Mouse (Mus musculus) intestine, embryonic 15.5 days (tissue): Measurements from ENCODE around the gene Slc18a3. TPM values are rescaled to one million over a fixed set of nuclear protein-coding genes. Genes with fewer than 3 reads are reported as not detected.
A peak's percentile ranks its signal among the peaks of the same experiment; 100 is the strongest.

Experiments
- ATAC-seq: fragments of 200-750 bp; cut with Nextera tagmentation; 2 replicates; pipeline ENCODE4 v1.8.0; 2017; ENCODE audit warnings: moderate TSS enrichment, moderate library complexity
- H3K27ac ChIP-seq: fragments of 300-500 bp; sonication (generic); 2 replicates; pipeline ENCODE4 v1.5.1; 2015; ENCODE audit warnings: mild to moderate bottlenecking, inconsistent platforms
- H3K27me3 ChIP-seq: fragments of 300-500 bp; sonication (generic); replicated peaks from 2 replicates; pipeline ENCODE4 v1.6.1; 2015; ENCODE audit warnings: inconsistent platforms
- H3K36me3 ChIP-seq: fragments of 300-500 bp; sonication (generic); 2 replicates; pipeline ENCODE4 v1.6.1; 2015; ENCODE audit warnings: inconsistent platforms
- H3K4me1 ChIP-seq: fragments of 300-500 bp; sonication (generic); replicated peaks from 2 replicates; pipeline ENCODE4 v1.6.1; 2015; ENCODE audit warnings: inconsistent platforms
- H3K4me2 ChIP-seq: fragments of 300-500 bp; sonication (generic); replicated peaks from 2 replicates; pipeline ENCODE4 v1.6.1; 2015; ENCODE audit warnings: mild to moderate bottlenecking, inconsistent platforms
- H3K4me3 ChIP-seq: fragments of 300-500 bp; sonication (generic); replicated peaks from 2 replicates; pipeline ENCODE4 v1.5.1; 2015; ENCODE audit warnings: inconsistent platforms
- H3K9ac ChIP-seq: fragments of 300-500 bp; sonication (generic); 2 replicates; pipeline ENCODE4 v1.6.1; 2015; ENCODE audit warnings: inconsistent platforms
- H3K9me3 ChIP-seq: fragments of 300-500 bp; sonication (generic); 2 replicates; pipeline ENCODE4 v1.6.1; 2016; ENCODE audit warnings: inconsistent platforms
- WGBS: fragments of 180-500 bp; shearing (Covaris S2); methylation state at CpG from one replicate; pipeline ENCODE4 v1.1.7; 2015; 5-methylcytosine and 5-hydroxymethylcytosine counted together
- polyA plus RNA-seq: library from polyadenylated mRNA; unstranded; fragments of >200 nt; fragmentation: Nextera tagmentation; extraction: Ambion mirVana; gene quantifications from 2 replicates; pipeline ENCODE4 v1.2.1, GENCODE M21; 2015

Slc18a3 gene
- polyA plus RNA-seq, 1 experiment from 2014 or later: 8.4 TPM

DNA sequence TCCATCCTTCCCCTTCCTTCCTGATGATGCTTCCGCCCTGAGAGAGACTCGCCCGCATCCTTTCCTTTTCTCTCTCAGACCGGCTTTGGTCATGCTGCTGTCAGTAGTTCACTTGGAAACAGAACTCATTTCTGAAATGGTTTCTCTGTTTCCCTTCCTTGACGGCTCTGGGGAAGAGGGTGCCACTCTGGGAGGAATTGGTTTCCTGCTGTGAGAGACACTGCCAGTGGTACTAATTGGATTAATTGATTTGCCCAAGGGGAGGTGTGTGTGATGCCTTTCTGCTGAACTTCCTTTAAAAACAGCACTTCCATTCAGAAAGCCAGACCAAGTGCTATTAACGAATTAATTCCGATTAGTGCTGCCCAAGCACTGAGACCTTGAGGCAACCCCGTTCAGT is 21.2 kb downstream of the Slc18a3 start:
- 48% methylated on average over 8 of the region's 8 CpGs for WGBS
- no peak overlapping the region for H3K4me2 ChIP-seq
- H3K4me1 ChIP-seq: no peaks in the 10 kb centered on the region
- H3K9me3 ChIP-seq: no peaks in the 10 kb centered on the region
- H3K27ac ChIP-seq: no peak overlapping the region
- H3K27me3 ChIP-seq: no peaks in the 10 kb centered on the region
- H3K36me3 ChIP-seq: no peaks in the 10 kb centered on the region
- ATAC-seq: no peak
- H3K9ac ChIP-seq: no peak overlapping the region
- no peak overlapping the region for H3K4me3 ChIP-seq

DNA sequence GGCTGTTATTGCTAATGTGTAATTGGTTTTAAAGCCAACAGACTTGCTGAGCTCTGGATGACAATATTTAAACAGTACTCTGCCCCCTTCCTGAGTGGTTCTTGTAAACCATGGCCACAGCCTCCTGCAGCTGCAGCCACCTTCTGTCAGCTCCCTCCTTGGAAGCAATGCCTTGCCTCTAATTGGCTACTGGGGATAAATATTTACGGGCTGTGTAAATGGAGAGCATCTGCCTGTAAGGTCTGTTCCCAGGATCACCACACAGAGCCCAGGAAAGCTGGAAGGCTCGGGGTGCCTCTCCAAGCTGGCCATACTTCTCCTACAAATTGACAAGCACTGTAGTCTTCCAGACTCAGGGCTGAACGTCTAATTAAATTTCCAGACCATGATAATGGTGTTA is 24.9 kb downstream of the Slc18a3 start:
- 9% methylated on average over 3 of the region's 3 CpGs for WGBS

DNA sequence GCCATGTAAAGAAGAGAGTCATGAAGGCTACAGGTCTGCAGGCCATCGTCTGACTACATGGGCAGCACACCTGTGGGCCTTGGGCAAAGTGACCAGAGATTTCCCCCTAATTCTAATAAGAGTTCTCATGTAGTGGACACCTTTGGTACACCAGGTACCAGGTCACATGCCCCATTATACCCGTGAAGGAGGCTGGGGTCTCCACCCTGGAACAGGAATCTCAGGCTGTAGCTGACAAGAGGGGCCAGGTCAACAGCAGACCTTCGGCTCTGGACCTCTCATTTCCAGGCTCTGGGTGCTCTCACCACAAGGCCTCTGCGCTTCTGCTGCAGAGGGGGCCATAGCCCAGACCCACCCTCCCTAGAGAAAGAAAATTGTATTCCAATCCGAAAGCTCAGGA is 25.3 kb downstream of the Slc18a3 start:
- no peaks in the 10 kb centered on the region for H3K4me1 ChIP-seq
- no peak overlapping the region for H3K4me3 ChIP-seq
- ATAC-seq: peak; percentile 71
- WGBS: 40% methylated on average over 5 of the region's 5 CpGs
- no peaks in the 10 kb centered on the region for H3K36me3 ChIP-seq
- no peaks in the 10 kb centered on the region for H3K9me3 ChIP-seq
- H3K27me3 ChIP-seq: no peaks in the 10 kb centered on the region
- H3K27ac ChIP-seq: peak overlapping the region; percentile 71
- H3K4me2 ChIP-seq: no peak overlapping the region
- no peak overlapping the region for H3K9ac ChIP-seq

More for the DNA sequence above, 24.9 kb downstream of the Slc18a3 start:
- peak overlapping the region; percentile 71 for H3K27ac ChIP-seq
- no peak overlapping the region for H3K9ac ChIP-seq
- H3K4me2 ChIP-seq: peak overlapping the region; percentile 3; the same call in 1 of the 2 replicates
- H3K36me3 ChIP-seq: no peaks in the 10 kb centered on the region
- no peaks in the 10 kb centered on the region for H3K4me1 ChIP-seq
- ATAC-seq: peak; percentile 87
- no peaks in the 10 kb centered on the region for H3K9me3 ChIP-seq
- no peak overlapping the region for H3K4me3 ChIP-seq
- H3K27me3 ChIP-seq: no peaks in the 10 kb centered on the region

DNA sequence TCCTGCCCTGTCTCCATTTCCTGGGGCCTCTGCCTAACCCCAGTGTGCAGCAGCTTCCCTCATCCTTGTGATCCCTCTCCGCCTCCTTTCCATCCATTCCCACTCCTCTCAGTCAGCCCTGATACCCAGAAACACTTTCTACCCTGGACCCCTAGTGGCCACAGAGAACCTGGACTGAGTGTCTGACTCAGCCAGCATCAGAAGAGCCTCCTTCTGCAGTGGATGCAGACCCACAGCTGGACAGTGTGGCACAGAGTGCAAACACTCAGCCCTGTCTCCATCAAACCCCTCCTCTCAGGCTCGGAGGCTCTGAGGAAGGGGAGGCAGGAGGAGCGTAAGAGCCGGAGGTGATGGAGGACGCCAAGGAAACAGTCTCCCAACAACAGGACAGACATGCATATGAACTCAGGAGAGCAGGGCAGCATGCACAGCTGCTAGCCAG is 27.3 kb downstream of the Slc18a3 start:
- 0 out of 2 replicates have a peak, but pooled peaks have one; percentile 31 for ATAC-seq
- 38% methylated on average over 5 of the region's 5 CpGs for WGBS

DNA sequence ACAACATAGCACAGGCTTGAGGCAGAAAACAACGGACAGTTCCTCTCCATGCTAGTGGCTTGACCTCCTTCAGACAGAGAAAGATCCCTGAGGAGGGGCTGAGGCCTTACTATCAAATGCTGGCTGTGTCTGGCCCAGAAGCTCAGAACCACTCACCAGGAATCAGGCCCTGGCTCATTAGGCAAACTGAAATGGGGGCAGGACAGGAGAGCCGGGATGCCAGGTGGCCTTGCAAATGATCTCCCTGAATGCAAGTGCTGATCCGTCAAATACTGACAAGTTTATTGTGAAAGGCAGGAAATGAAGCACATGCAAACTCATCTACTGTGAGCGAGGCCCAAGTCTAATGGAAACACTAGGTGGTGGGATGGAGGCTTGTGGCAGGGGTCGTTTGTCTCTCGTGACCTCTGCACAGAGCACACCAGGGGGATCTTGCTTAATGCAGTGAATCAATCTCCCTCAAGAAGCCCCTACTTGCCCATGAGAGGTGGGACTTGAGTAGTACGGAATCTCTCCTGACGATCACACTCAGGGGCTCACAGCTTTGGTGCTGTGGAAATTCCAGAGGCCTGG is 35.5 kb downstream of the Slc18a3 start:
- Histone ChIP-seq H3K27ac (no peak overlapping the region), H3K4me3 (no peak overlapping the region), H3K9me3 (no peaks in the 10 kb centered on the region), H3K36me3 (no peaks in the 10 kb centered on the region), H3K27me3 (no peaks in the 10 kb centered on the region), H3K4me2 (no peak overlapping the region), H3K4me1 (no peaks in the 10 kb centered on the region), H3K9ac (no peak overlapping the region)
- WGBS: 41% methylated on average over 8 of the region's 8 CpGs
- ATAC-seq: no peak

More for the DNA sequence above, 27.3 kb downstream of the Slc18a3 start:
- Histone ChIP-seq H3K4me1 (no peaks in the 10 kb centered on the region), H3K4me2 (no peak overlapping the region), H3K9me3 (no peaks in the 10 kb centered on the region), H3K27me3 (no peaks in the 10 kb centered on the region), H3K4me3 (no peak overlapping the region), H3K27ac (0 out of 2 replicates have a peak overlapping the region, but pooled peaks have one; percentile 38), H3K9ac (no peak overlapping the region), H3K36me3 (no peaks in the 10 kb centered on the region)

DNA sequence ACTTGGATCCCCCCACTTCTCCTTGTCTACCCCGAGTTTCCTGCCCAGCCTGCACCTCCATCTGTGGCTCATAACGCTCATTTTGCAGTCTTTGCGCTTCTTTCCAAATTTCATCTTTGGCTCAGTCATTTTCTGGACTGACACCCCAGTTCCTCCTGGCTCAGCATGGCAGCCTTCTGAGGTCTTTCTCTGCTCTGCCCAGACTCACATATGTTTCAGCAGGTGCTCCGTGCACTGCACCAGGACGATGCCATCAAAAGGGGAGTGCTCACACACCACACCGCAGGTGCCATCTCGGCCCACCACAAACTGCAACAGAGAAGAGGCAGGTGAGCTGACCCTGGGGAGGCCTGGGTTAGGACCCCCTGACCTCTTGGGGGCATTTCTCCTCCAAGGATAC is 40.7 kb downstream of the Slc18a3 start:
- Histone ChIP-seq H3K9ac (no peak overlapping the region), H3K27me3 (no peaks in the 10 kb centered on the region), H3K4me2 (no peak overlapping the region), H3K4me3 (no peak overlapping the region), H3K27ac (no peak overlapping the region), H3K9me3 (no peaks in the 10 kb centered on the region), H3K36me3 (no peaks in the 10 kb centered on the region), H3K4me1 (no peaks in the 10 kb centered on the region)
- 88% methylated on average over 7 of the region's 7 CpGs for WGBS
- ATAC-seq: no peak

DNA sequence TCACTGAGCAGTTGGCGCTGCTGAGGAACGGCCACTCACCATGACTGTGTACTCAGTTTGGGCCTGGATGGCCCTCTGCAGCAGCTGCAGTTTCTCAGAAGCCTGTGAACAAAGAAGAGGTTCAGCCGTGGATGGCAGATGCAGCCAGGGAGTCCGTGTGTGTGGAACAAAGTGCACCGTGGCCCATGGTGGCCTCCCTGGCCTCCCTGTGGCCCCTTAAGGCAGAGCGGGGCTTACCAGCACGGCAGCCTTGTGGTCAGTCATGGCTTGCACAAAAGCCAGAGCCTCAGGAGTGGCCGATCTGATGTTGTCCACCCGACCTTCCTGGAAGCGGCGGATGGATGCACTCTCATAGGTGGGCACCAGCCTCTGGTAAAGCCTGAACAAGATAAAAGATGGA is 45.9 kb downstream of the Slc18a3 start:
- WGBS: 71% methylated on average over 11 of the region's 11 CpGs

More for the DNA sequence above, 45.9 kb downstream of the Slc18a3 start:
- no peak for ATAC-seq
- Histone ChIP-seq H3K27ac (no peak overlapping the region), H3K4me3 (no peak overlapping the region), H3K9ac (no peak overlapping the region), H3K4me2 (no peak overlapping the region), H3K36me3 (no peaks in the 10 kb centered on the region), H3K4me1 (no peaks in the 10 kb centered on the region), H3K9me3 (no peaks in the 10 kb centered on the region), H3K27me3 (no peaks in the 10 kb centered on the region)

Other genes with a start within 250 kb of the Slc18a3 start
- gene Ogdhl, start 142.8 kb downstream of the Slc18a3 start, polyA plus RNA-seq: 21.9 and 22.5 TPM in 2 replicates
- not detected in 2 replicates for gene 1700024G13Rik, start 76.5 kb downstream of the Slc18a3 start, polyA plus RNA-seq
- 0.89 and 1.4 TPM in 2 replicates for gene Chat, start 1.1 kb upstream of the Slc18a3 start, polyA plus RNA-seq
- gene Ercc6, start 48.7 kb upstream of the Slc18a3 start, polyA plus RNA-seq: 15.9 and 16.5 TPM in 2 replicates
- 0.80 and 1.0 TPM in 2 replicates for gene Prrxl1, start 134.6 kb upstream of the Slc18a3 start, polyA plus RNA-seq
- 0.08 and 0.20 TPM in 2 replicates for gene 3425401B19Rik, start 220.4 kb upstream of the Slc18a3 start, polyA plus RNA-seq